Mouse (Mus musculus) megakaryocyte, embryonic 14.5 days (primary cell): ENCODE data around the gene Itpr1.

Source experiments
- FLI1 ChIP-seq: IDR thresholded peaks from 2 replicates; pipeline ENCODE4 v1.6.1; 2012; ENCODE audit warnings: low read length, inconsistent platforms, mixed read lengths
- GATA1 ChIP-seq: IDR thresholded peaks from 3 replicates; pipeline ENCODE4 v1.6.1; 2012; ENCODE audit warnings: mixed read lengths, low read length, inconsistent platforms, borderline replicate concordance

DNA sequence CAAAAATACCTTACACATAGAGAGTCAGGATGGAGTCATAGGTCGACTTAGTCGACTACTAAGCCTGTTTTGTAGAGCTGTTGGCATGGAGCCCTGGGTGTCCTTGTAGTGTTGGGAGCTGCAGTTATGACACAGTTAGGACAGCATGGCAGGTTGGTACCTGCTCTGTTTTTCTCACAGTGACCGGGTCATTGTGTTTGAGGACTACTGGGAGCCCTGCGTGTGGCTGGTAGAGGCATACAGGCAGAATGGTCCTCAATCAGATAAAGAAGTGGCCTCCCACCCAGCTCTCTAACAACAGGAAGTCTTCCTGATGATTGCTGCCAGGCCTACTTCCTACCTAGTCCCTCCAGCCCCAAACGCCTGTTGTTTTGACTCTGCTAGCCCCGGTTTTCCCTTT, 20.2 kb downstream of the Itpr1 start:
- TF ChIP-seq GATA1 (no peak), FLI1 (no peak)
